Mouse (Mus musculus): ENCODE data around the gene Mrps27.

Gene Mrps27

DNA sequence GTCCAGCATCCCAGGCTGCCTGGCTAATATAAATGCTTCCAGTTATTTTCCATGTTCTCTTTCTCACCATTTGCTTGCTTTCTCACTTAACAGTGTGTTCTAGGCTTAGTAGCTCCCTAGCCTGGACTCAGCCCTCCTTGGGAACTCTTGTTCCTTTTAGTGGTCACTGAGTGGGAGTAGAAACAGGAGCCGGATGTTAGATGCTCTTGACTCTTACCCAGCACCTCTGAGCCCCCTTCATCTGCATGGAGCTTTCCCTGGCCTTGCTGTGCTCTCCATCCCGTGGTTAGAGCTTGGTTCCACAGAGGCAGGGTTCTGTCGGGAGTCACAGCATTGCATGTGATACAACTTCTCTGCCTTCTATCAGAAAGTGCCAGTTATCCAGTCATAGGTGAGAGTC, 7.0 kb downstream of the Mrps27 start:
- DNase-seq (ENCODE audit: low spot score), result no peak

DNA sequence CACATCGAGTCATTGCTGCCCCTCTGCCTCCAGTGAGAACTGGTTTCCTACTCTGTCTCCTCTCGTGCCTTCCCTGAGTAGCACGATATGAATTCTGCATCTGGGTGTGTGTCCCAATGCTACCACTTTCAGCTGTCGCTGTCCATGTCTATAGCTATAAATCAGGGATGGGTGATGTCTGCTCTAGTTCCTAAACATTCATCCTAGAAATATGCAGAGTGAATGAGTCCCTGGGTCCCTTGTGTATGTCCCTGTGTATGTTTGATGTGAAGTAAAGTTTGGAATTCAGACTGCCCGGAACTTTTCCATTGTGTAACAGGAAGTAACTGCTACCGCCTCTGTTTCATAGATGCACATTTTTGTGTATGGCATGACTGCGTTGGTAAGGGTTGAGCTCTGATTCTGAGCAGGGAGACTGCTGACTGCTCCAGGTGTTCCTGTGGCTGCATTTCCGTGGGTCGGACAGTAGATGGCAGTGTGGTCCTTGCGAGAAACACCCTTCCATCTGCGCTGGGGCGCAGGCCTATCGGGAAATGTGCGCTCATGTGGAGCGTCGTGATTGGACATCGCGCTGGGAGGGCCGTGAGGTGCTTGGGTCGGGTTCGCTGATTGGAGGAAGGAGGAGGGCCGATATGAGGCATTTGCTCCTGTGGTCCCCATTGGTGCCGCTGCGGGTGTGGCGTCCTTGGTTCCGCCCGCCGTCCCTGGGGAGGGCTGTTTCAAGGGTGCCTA, 8.3 kb downstream of the Mrps27 start:
- peak; percentile 87 for DNase-seq (ENCODE audit: low spot score)

DNA sequence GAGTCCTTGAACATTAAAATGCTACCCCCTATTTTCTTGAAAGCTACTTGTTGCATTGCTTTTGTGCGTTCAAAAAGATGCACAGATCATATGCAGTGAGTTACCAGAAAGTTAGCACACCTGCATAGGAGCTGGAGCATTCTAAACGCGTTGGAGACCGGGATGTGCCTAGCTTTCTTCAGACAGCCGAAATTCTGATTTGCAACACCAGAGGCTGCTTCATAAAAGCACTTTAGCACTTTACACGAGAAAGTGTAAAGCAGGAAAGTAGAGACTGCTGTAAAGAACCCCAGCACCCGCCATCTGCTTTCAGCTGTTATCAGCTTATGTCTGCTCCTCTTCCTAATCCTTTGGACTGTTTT, 8.9 kb downstream of the Mrps27 start:
- no peak for DNase-seq (ENCODE audit: low spot score)

DNA sequence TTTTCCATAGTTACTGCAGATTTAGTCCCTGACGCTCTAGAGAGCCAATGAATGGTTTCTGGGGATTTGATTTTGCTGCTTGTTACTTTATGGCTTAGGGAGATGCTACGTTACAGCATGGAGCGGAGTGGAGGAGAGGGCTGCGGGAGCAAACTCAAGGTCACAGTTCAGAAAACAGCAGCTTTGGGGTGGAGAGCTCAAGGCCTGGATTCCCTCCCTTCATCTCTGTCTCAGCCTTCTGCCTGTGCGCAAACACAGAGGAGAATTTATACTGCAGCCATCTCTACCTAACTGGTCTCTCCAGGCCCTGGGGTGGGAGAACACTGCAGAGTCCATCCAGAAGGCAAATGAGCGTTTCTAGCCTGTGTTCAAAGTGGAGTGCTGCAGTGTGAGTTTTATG, 10.5 kb downstream of the Mrps27 start:
- no peak for DNase-seq (ENCODE audit: low spot score)

DNA sequence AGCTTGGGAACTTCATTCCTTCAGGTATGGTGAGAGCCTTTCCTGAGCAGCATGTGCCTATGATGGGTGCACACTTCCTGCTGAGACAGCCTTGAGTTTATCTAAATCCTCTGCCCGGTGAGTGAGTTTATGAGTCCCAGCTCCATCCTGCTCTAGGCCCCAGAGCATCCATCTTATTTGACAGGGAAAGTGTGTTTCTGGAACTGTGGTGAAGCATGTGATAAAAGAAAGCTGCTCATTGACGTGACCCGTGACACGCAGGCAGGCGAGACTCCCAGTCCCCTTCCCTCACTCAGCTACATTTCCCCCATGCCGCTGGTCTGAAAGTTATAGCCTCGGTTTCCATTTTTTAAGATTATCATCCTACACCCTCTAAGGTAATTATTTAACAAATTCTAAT, 11.3 kb downstream of the Mrps27 start:
- DNase-seq (ENCODE audit: low spot score), result no peak

DNA sequence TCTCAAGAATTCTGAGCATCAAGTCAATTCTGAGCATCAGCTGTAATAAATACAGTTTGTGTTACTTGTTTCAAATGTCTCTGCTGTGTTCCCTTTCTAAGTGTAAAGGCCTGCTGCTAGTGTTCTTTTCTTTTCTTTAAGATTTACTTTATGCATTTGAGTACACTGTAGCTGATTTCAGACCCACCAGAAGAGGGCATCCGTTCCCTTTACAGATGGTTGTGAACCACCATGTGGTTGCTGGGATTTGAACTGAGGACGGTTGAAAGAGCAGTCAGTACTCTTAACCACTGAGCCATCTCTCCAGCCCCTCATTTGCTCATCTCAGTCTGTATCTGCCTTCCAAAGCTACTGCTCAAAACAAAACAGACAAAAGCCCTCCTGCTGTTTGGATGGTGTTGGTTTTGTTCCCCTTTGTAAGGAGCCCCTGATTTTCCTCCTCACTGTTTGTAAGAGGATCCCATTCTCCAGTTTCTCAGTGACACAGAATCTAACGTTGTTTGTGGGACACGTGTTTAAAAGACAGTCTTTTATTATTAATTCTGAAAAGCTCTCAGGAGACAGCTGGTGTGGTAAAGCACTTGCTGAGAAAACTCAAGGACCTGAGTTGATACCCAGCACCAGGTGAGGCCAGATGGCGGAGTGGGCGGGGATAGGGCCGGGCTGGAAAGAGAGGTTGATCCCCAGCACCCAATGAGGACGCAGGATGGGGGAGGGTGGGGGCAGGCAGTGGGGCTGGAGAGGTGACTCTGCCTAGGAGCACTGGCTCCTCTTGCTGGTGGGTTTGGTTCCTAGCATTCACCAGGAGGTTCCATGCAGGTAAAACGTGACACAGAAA, 12.1 kb downstream of the Mrps27 start:
- DNase-seq (ENCODE audit: low spot score), result no peak

DNA sequence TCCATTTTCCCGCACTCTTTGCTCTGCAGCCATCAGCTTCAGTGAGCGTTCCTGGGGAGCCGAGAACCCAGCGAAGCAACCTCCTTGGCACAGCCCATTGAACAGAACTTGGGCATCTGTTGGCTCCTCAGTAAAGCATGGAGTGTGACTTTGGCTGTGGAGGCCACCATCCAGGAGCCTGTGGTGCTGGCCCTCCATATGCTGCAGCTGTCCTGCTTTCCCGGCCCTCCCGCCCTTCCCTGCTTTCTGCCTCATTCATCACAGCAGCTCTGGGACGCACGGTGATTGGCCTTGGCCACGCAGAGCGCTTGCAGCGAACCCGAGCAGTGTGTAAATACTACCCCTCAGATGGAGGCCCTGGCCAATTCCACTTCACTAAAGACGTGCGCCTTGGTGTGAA, 14.3 kb downstream of the Mrps27 start:
- no peak for DNase-seq (ENCODE audit: low spot score)

DNA sequence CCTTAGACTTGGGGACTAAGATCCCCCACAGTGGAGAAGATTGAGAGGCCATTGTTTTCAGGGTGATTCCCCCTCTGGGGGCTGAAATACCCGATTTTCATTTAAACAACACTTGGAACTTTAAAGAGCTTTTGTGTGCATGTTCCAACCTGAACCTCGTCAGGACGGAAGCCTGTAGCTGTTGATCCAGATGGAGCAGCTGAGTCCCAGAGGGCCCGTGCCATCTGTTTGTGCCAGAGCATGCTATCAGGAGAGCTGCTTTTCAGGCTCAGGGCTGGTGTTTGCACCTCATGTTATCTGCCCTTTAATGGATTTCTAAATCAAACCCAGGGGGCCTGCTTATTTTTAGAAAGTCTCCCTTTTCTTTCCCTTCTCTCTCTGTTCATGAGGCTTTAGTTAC, 19.3 kb downstream of the Mrps27 start:
- DNase-seq (ENCODE audit: low spot score), result no peak

DNA sequence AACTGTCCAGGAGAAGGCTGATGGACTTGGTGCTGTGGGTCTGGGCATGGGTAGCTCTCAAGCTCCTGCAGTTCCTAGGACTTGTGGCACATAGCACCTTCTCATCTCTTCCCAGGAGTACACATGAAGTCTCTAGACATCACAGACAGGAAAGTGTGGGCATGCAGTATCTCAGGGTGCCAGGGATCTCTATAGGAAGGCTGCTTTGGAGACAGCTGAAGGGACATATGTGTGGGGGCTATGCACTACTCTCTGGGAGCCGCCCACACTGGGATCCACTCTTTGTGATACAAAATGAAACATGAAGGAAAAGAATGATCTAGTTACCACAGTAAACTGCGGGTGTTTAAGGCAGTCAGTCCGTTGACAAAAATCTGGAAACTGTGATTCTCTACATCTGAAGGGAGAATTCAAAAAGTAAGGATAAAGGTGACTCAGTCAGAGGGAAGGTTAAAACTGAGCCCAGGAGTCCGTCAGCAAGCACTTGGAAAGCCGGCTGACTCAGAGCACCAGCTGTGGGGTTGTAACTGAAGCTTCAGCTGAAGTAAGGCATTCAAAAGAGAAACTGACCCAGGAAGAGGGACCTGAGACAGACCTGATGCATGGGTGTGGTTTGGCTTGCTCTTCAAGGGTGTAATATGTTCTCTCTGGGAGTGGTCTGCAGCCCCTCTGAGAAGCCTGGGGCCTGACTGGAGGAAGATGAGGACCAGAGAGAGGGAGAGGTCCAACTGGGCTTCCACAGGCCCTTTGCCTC, 22.0 kb downstream of the Mrps27 start:
- DNase-seq (ENCODE audit: low spot score), result no peak

DNA sequence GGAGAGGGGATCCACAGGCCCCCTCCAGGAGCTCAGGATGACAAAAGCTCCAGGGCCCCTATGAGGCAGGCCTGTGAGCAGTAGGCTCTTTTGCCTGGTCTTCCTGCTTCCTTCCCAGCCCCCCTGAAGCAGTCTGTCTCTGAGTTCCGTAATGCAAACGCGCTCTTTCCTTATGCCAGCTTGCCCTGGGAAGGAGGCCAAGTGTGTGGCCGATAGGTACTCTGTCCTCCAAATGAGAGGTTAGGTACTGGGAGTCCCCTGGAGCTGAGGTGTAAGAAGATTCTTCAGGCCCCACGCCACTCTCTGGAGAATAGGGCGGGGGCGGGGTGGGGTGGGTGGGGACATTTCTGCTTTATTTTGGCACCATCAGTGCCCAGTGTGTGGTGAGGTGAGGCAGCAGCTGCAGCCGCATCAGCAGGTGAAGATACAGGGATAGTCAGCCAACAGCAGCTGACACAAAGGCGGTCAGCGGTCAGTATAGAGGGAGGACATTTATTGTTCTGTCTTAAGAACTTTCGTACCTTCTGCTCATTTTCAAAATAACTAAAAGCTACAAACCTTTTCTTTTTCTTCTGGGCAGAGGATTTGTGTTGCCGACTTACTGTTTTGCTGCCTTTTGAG, 23.1 kb downstream of the Mrps27 start:
- DNase-seq (ENCODE audit: low spot score), result no peak

DNA sequence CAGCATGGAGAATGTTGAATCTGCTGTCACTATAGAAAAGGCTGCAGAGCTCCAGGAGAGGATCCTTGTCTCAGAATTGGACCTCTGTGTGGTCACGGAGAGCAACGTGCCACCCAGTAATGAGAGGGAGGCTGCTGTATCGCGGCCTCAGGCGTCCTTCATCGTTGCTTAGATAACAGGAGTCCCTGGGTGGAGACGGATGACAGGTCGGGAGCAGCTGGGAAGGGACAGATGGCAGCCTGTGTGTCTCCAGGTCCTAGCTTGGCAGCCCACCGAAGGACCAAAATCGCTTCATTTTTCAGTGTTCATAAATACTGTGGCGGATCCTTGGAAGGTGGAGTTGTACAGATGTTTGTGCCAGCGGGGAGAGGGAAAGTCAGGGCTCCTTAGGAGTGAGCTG, 24.5 kb downstream of the Mrps27 start:
- no peak for DNase-seq (ENCODE audit: low spot score)

DNA sequence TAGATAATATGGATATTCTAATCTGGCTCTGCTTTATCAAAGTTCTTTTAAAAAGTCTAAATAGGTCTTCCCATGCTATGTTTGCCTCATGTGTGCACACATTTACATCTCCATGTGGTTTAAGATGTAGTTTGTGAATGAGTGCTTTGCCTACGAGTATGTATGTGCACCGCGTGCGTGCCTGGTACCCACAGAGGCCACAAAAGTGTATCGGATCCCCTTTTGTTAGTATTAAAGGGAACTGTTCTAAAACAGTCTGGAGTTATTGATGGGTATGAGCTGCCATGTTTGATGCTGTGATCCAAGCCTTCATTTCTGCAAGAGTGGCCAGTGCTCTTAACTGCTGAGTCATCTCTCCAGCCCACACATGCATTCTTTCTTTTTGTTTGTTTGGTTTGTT, 26.7 kb downstream of the Mrps27 start:
- no peak for DNase-seq (ENCODE audit: low spot score)

DNA sequence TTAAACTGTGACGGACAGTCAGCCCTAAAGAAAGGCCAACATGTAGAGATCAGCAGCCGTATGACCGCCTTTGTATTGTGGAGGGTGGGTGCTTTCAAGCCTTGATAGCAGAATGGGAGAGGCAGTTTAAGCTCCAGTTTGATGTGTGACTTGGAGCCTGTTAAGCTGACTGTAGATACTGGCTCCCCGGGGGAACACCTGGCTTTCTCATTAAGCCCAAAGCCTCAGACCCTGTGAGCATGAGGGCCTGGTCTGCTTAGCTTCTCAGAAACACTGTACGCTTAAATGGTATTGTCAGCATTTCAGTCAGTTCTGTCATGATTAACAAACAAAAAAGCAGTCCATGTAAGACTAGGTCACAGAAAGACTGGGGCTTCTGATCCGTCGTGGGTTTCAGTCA, 29.1 kb downstream of the Mrps27 start:
- no peak for DNase-seq (ENCODE audit: low spot score)

DNA sequence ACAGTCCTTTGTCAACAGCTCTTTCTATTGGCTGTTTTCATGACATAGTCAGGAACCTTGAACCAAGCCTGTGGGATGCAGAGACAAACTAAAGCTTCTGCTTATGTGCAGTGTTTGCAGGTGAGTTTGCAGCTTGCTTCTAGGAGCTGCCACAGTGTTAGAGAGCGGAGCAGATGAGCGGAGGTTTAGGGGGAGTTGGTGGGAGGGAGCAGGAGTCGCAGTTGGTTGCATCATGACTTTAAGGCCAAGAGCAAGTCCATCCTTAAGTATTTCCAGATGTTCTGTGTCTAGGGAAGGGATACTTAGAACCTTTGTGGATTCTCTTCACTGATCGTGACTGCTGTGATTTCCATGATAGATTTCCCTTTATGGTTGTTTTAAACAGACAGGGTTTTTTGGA, 29.6 kb downstream of the Mrps27 start:
- DNase-seq (ENCODE audit: low spot score), result no peak

DNA sequence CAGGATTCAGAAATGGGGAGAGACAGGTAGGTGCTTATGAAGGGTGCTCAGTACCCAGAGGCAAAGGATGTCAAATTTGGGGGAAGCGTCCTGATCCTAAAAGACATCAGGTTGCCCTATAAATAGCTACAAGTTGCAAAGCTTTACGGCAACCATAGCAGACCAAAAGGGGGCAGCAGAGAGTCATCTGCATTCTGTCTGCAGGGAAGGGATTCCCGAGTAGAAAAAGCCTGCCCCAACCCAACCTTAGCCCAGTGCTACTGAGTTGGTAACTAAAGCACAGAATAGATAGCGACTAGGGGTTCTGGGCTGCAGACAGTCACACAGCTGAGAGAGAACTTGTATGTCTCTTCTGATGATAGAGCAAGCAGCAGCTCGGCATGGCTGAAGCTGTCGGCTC, 31.0 kb downstream of the Mrps27 start:
- DNase-seq (ENCODE audit: low spot score), result no peak

DNA sequence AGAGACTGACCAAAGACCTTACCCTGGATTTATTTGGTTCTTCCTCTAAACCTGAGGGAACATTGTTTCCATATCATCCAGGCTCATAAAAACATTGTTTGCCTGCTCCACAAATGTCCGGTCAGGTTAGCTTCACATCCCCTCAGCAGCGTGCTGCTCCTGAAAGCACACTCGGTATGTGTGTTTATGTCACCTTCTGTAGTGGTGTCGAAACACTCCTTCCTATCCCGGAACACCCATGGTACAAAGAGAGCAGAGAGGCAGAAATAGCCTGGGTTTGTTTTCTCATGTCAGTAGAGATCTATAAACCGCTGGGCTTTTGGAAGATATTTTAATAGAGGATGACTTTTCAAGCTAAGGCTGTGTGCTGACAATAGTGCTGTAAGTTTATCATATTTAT, 32.5 kb downstream of the Mrps27 start:
- DNase-seq (ENCODE audit: low spot score), result no peak

DNA sequence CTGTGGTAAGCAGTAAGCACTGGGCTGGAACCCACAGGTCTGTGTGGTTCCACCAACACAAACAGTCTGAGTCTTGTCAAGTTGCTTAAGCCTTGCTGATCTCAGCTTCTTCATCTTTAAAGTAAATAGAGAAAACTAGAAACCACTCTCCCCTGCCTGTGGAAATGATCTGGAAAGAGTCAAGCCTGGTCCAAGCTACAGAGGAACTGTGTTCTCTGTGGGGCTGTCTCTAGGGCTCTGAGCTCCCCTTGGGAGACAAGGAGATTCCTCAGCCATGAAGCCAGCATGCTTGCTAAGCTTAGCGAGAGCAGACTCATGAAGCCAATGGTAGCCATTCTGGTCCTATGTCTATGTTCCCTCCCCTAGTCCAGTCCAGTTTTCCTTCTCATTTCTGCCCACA, 33.6 kb downstream of the Mrps27 start:
- no peak for DNase-seq (ENCODE audit: low spot score)

DNA sequence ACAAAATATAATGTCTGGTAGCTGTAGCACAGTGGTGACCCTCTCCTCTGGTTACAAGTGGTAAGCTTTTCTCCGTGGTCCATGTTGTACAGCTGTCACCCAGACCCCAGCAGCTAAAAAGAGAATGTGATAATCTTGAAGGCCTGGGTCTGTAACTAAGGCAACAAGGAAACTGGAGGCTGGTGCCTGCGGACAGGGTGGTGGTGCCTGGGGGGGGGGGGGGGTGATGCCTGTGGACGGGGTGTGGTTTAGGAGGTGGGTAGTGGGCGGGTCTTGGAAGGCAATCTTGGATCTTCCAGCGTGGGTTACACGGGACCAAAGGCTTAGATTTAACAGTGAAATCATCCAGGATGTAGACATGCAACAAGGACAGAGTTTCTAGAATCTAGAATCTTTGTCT, 37.8 kb downstream of the Mrps27 start:
- no peak for DNase-seq (ENCODE audit: low spot score)

DNA sequence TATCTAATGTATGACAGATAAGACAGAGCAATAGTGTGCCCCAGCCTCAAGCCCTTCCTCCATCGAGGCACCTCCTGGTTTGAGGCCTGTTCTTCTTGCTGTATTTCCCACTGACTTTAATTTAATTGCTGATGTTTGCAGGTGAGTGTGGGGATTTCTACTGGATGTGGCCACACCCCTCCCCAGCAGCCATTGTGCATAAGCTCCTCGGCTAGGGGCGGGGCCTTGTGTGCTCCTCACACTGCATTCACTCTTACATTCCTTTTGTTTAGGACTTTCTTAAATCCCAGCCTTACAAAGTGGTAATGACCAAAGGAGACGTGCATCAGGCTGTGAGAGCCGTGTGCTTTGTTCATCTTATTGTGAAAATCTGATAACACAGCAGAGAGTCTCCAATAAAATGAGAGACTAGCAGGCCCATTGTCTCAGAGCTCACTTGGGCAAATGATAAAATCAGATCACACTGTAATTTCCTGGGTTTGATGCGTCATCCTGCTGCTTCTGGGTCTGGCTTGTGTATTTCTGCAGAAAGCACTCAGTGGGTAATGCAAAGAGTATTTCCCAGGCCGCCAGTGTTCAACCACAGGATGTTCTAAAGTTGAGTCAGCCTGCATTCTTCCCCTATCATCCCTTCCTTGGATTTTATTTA, 40.1 kb downstream of the Mrps27 start:
- no peak for DNase-seq (ENCODE audit: low spot score)

DNA sequence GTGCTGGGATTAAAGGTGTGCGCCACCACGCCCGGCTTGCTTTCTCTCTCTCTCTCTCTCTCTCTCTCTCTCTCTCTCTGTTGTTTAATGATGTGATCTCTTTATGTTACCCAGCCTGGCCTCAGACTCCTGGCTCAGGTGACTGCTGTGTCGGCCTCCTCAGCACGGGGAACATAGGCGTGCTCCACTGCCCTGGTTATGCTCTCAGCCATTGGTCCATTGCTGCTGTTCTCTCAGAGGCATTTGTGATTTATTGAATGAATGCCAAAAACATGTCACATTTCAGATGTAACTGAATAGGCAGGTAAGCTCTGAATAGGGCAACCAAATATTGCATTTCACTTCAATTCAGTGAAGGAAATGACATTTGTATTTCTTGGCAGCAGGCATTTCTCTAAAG, 41.3 kb downstream of the Mrps27 start:
- DNase-seq (ENCODE audit: low spot score), result no peak

DNA sequence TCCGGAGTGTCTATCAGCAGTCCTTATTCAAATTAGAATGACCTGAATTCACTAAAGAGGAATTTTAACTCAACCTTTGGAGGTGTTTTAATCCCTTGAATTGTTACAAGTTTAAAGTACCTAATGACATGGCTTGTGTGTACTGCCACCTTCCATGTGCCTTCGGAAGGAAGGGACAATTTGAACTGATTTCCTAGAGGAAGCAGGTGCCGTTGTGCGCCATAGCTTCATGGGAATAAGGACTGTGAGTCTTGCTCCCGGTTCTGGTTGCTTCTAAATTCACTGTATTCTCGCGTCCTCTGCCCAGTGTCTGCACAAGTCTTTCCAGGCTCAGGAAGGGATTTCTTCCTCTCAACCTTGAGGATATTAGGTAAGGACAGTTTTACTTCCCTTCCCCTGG, 41.8 kb downstream of the Mrps27 start:
- DNase-seq (ENCODE audit: low spot score), result no peak

Data from spleen, adult 12 weeks (tissue).